Mouse (Mus musculus) stomach, embryonic 16.5 days (tissue): ENCODE data around the gene Ankrd13b. TPM values are rescaled to one million over a fixed set of nuclear protein-coding genes. Genes with fewer than 3 reads are reported as not detected.

Experiments
- ATAC-seq: fragments of 200-750 bp; cut with Nextera tagmentation; 2 replicates; pipeline ENCODE4 v1.8.0; 2017; ENCODE audit warnings: moderate number of reproducible peaks, moderate TSS enrichment; ENCODE audit not compliant: insufficient read depth, low FRiP score
- H3K27ac ChIP-seq: fragments of 300-500 bp; sonication (generic); 2 replicates; pipeline ENCODE4 v1.5.1; 2014; ENCODE audit warnings: low read length
- H3K27me3 ChIP-seq: fragments of 300-500 bp; sonication (generic); 2 replicates; pipeline ENCODE4 v1.6.1; 2014; ENCODE audit warnings: low read length, control low read depth, mixed read lengths; ENCODE audit not compliant: control insufficient read depth, insufficient read depth
- H3K36me3 ChIP-seq: fragments of 300-500 bp; sonication (generic); 2 replicates; pipeline ENCODE4 v1.6.1; 2014; ENCODE audit warnings: low read length; ENCODE audit not compliant: control insufficient read depth, insufficient read depth
- H3K4me1 ChIP-seq: fragments of 300-500 bp; sonication (generic); 2 replicates; pipeline ENCODE4 v1.6.1; 2014; ENCODE audit warnings: low read length, control low read depth, mixed read lengths; ENCODE audit not compliant: control insufficient read depth, insufficient read depth
- H3K4me2 ChIP-seq: fragments of 300-500 bp; sonication (generic); 2 replicates; pipeline ENCODE4 v1.6.1; 2014; ENCODE audit warnings: low read depth, low read length, mixed read lengths
- H3K4me3 ChIP-seq: fragments of 300-500 bp; sonication (generic); replicated peaks from 2 replicates; pipeline ENCODE4 v1.5.1; 2014; ENCODE audit warnings: mild to moderate bottlenecking, low read length
- H3K9ac ChIP-seq: fragments of 300-500 bp; sonication (generic); 2 replicates; pipeline ENCODE4 v1.6.1; 2014; ENCODE audit warnings: low read length
- H3K9me3 ChIP-seq: fragments of 300-500 bp; sonication (generic); replicated peaks from 2 replicates; pipeline ENCODE4 v1.6.1; 2016; ENCODE audit warnings: low read length, control low read depth; ENCODE audit not compliant: control insufficient read depth
- WGBS: fragments of 180-500 bp; shearing (Covaris S2); extraction: QIAGEN DNeasy Blood & Tissue Kit; methylation state at CpG from one replicate; pipeline ENCODE4 v1.1.7; 2014; 5-methylcytosine and 5-hydroxymethylcytosine counted together
- polyA plus RNA-seq: library from polyadenylated mRNA; unstranded; fragments of >200 nt; fragmentation: Nextera tagmentation; extraction: Ambion mirVana; gene quantifications from 2 replicates; pipeline ENCODE4 v1.2.1, GENCODE M21; 2015

Gene Ankrd13b
- polyA plus RNA-seq, 1 experiment from 2014 or later, result 2.8 TPM

GRCm38 (mm10) chr11:77468397-77468796 is 21.1 kb downstream of the Ankrd13b start:
- no peak overlapping the region for H3K9ac ChIP-seq
- H3K27ac ChIP-seq, result no peak overlapping the region
- WGBS, result 87% methylated on average over 9 of the region's 9 CpGs
- no peaks in the 10 kb centered on the region for H3K9me3 ChIP-seq
- H3K4me3 ChIP-seq, result no peak overlapping the region
- H3K4me2 ChIP-seq, result no peak overlapping the region
- H3K27me3 ChIP-seq, result peaks cover 38% of the 10 kb centered on the region
- peaks cover 4% of the 10 kb centered on the region; the same call in 1 of the 2 replicates for H3K4me1 ChIP-seq
- no peak for ATAC-seq
- H3K36me3 ChIP-seq, result no peaks in the 10 kb centered on the region

- H3K4me2 ChIP-seq, result peak overlapping the region; percentile 26; the same call in 1 of the 2 replicates
- H3K9me3 ChIP-seq, result no peaks in the 10 kb centered on the region
- H3K4me1 ChIP-seq, result peaks cover 7% of the 10 kb centered on the region
- 15% methylated on average over 20 of the region's 20 CpGs for WGBS
- ATAC-seq, result no peak
- H3K36me3 ChIP-seq, result no peaks in the 10 kb centered on the region
- no peak overlapping the region for H3K27ac ChIP-seq
- peaks cover 44% of the 10 kb centered on the region for H3K27me3 ChIP-seq
- H3K4me3 ChIP-seq, result no peak overlapping the region; the same call in 1 of the 2 replicates
- no peak overlapping the region for H3K9ac ChIP-seq
Observed at GRCm38 (mm10) chr11:77467784-77468183, 21.7 kb downstream of the Ankrd13b start.

GRCm38 (mm10) chr11:77467157-77467556 is 22.3 kb downstream of the Ankrd13b start:
- peak; percentile 42; the same call in 1 of the 2 replicates for ATAC-seq
- H3K9ac ChIP-seq, result no peak overlapping the region
- H3K4me2 ChIP-seq, result peak overlapping the region; percentile 29; the same call in 1 of the 2 replicates
- H3K9me3 ChIP-seq, result no peaks in the 10 kb centered on the region
- peaks cover 47% of the 10 kb centered on the region for H3K27me3 ChIP-seq
- H3K27ac ChIP-seq, result no peak overlapping the region
- H3K4me3 ChIP-seq, result no peak overlapping the region
- H3K36me3 ChIP-seq, result no peaks in the 10 kb centered on the region
- WGBS, result 4% methylated on average over 25 of the region's 25 CpGs
- H3K4me1 ChIP-seq, result peaks cover 10% of the 10 kb centered on the region

- WGBS, result 32% methylated on average over 9 of the region's 9 CpGs
- Histone ChIP-seq H3K4me3 (no peak overlapping the region), H3K4me2 (peak overlapping the region; percentile 29; the same call in 1 of the 2 replicates), H3K36me3 (no peaks in the 10 kb centered on the region), H3K9ac (no peak overlapping the region), H3K27me3 (peaks cover 53% of the 10 kb centered on the region), H3K9me3 (no peaks in the 10 kb centered on the region), H3K4me1 (peaks cover 15% of the 10 kb centered on the region), H3K27ac (no peak overlapping the region)
- ATAC-seq, result no peak
Observed at GRCm38 (mm10) chr11:77466544-77466943, 22.9 kb downstream of the Ankrd13b start.

GRCm38 (mm10) chr11:77465111-77465510 is 24.4 kb downstream of the Ankrd13b start:
- Histone ChIP-seq H3K4me1 (peaks cover 15% of the 10 kb centered on the region), H3K9me3 (no peaks in the 10 kb centered on the region), H3K9ac (no peak overlapping the region), H3K36me3 (no peaks in the 10 kb centered on the region), H3K4me2 (no peak overlapping the region), H3K4me3 (no peak overlapping the region), H3K27me3 (peaks cover 59% of the 10 kb centered on the region), H3K27ac (no peak overlapping the region)
- 62% methylated on average over 3 of the region's 3 CpGs for whole genome bisulfite sequencing
- ATAC-seq, result no peak; the same call in 1 of the 2 replicates

- Histone ChIP-seq H3K9ac (no peak overlapping the region), H3K4me3 (no peak overlapping the region), H3K4me2 (no peak overlapping the region), H3K9me3 (no peaks in the 10 kb centered on the region), H3K4me1 (peaks cover 15% of the 10 kb centered on the region), H3K36me3 (no peaks in the 10 kb centered on the region), H3K27ac (no peak overlapping the region), H3K27me3 (peaks cover 59% of the 10 kb centered on the region)
- ATAC-seq, result no peak
- WGBS, result 51% methylated on average over 4 of the region's 4 CpGs
Observed at GRCm38 (mm10) chr11:77464684-77465083, 24.8 kb downstream of the Ankrd13b start.

GRCm38 (mm10) chr11:77463786-77464185 is 25.7 kb downstream of the Ankrd13b start:
- Histone ChIP-seq H3K4me2 (no peak overlapping the region), H3K27me3 (peaks cover 55% of the 10 kb centered on the region), H3K4me1 (peaks cover 15% of the 10 kb centered on the region), H3K9me3 (no peaks in the 10 kb centered on the region), H3K9ac (no peak overlapping the region), H3K36me3 (no peaks in the 10 kb centered on the region), H3K27ac (no peak overlapping the region), H3K4me3 (no peak overlapping the region)
- 70% methylated on average over 10 of the region's 10 CpGs for WGBS
- ATAC-seq, result no peak

- no peak for ATAC-seq
- no peak overlapping the region for H3K27ac ChIP-seq
- H3K4me2 ChIP-seq, result peak overlapping the region; percentile 90
- H3K27me3 ChIP-seq, result peaks cover 50% of the 10 kb centered on the region
- H3K4me3 ChIP-seq, result peak overlapping the region; percentile 53; the same call in 1 of the 2 replicates
- WGBS, result 45% methylated on average over 8 of the region's 8 CpGs
- H3K4me1 ChIP-seq, result peaks cover 15% of the 10 kb centered on the region
- H3K36me3 ChIP-seq, result no peaks in the 10 kb centered on the region
- no peaks in the 10 kb centered on the region for H3K9me3 ChIP-seq
- H3K9ac ChIP-seq, result peak overlapping the region; percentile 65; the same call in 1 of the 2 replicates
Observed at GRCm38 (mm10) chr11:77463101-77463445, 26.4 kb downstream of the Ankrd13b start.

- peak; percentile 66; the same call in 1 of the 2 replicates for ATAC-seq
- H3K27ac ChIP-seq, result no peak within 1 kb of the TSS
- peak within 1 kb of the TSS; percentile 53 for H3K4me3 ChIP-seq
- peaks cover 15% of the 10 kb centered on the region for H3K4me1 ChIP-seq
- WGBS, result under 1% methylated on average over 63 of the region's 73 CpGs
- H3K4me2 ChIP-seq, result peak within 1 kb of the TSS; percentile 90
- H3K36me3 ChIP-seq, result no peaks in the 10 kb centered on the region
- no peaks in the 10 kb centered on the region for H3K9me3 ChIP-seq
- H3K9ac ChIP-seq, result peak within 1 kb of the TSS; percentile 65
- H3K27me3 ChIP-seq, result peaks cover 46% of the 10 kb centered on the region
Observed at GRCm38 (mm10) chr11:77462283-77463100, 27.0 kb downstream of the Ankrd13b start, which contains the start of gene Coro6. TSS of gene Coro6 (plus strand) at chr11:77462411.
